21 mouse cellular contexts compared by ENCODE assay signal in the genomic region with DNA sequence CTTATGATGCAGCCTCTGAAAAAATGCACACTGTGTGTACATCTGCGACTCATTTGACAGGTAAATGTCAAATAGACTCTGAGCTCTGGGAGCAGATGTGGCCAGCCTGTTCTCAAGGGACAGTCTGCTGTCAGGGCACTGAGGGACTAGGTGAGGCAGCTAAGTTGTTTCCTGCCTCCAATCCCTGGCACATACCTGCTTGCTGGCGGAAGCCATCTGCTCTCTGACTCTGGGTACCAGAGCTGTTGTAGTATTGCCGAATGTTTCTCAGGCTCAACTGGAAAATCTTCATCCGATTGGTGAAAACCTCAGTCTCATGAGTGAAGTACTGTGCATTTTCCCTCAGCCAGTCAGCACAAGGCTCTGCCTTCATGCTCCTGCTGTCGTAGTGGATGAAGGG. TPM values are rescaled to one million over a fixed set of nuclear protein-coding genes. Genes with fewer than 3 reads are reported as not detected.
"Had no signal": no experiment of that assay in that cellular context is flagged by ENCODE, and none has a peak within 500 bp of the region (broad histone marks: within the 10 kb centered on the region; RNA-seq: fewer than 3 reads in every experiment).

No protein-coding gene starts in this region.

- H3K4me1 ChIP-seq: neural tube, embryonic 15.5 days had no signal

- DNase-seq: kidney, adult 9 months; kidney, postnatal 36 days; left cerebral cortex, postnatal 4 days; lung, embryonic 14.5 days; lung, postnatal 10 days; lung, postnatal 4 days; right cerebral cortex, adult 18-20 months; right cerebral cortex, postnatal 25 days; thymus, postnatal 36 days had no signal

- H3K27me3 ChIP-seq: limb, embryonic 13.5 days; midbrain, embryonic 13.5 days; neural tube, embryonic 15.5 days had no signal

- H3K9me3 ChIP-seq: limb, embryonic 13.5 days; midbrain, embryonic 13.5 days; neural tube, embryonic 15.5 days had no signal

- H3K4me3 ChIP-seq: limb, embryonic 13.5 days; midbrain, embryonic 13.5 days; myocyte; neural tube, embryonic 15.5 days had no signal

- H3K27ac ChIP-seq: kidney, postnatal 0 days; limb, embryonic 13.5 days; liver, embryonic 14.5 days; midbrain, embryonic 13.5 days; neural tube, embryonic 15.5 days had no signal

- H3K4me2 ChIP-seq: limb, embryonic 13.5 days; lung, embryonic 14.5 days; midbrain, embryonic 13.5 days; neural tube, embryonic 15.5 days had no signal

- H3K9ac ChIP-seq: limb, embryonic 13.5 days; liver, embryonic 14.5 days; lung, embryonic 14.5 days; midbrain, embryonic 13.5 days; neural tube, embryonic 15.5 days had no signal

- ATAC-seq: midbrain, embryonic 13.5 days had no signal

RNA-seq across cellular contexts. Expression of gene Gm6034, which starts 25.7 kb away (rescaled TPM):
- total RNA-seq: layer of hippocampus, adult 18-20 months; layer of hippocampus, postnatal 14 days; left cerebral cortex, adult 18-20 months; left cerebral cortex, postnatal 10 days; left cerebral cortex, postnatal 4 days had no signal
- polyA plus RNA-seq: kidney, postnatal 0 days; limb, embryonic 13.5 days; liver, embryonic 14.5 days; lung, embryonic 14.5 days; midbrain, embryonic 13.5 days; myocyte; neural tube, embryonic 11.5 days; neural tube, embryonic 15.5 days; small intestine, adult 2 months had no signal
